Mouse (Mus musculus) megakaryocyte, embryonic 14.5 days (primary cell): ENCODE data around the gene Creg1. TPM values are rescaled to one million over a fixed set of nuclear protein-coding genes. Genes with fewer than 3 reads are reported as not detected.
"Not testable (repeated sequence)": the region's sequence is repeated elsewhere in the genome, so short reads cannot be mapped to it uniquely, and the experiment has no call there.

Experiments used
- H3K27me3 ChIP-seq: replicated peaks from 2 replicates; pipeline ENCODE3; 2012; ENCODE audit warnings: inconsistent platforms
- H3K36me3 ChIP-seq: replicated peaks from 2 replicates; pipeline ENCODE3; 2012; ENCODE audit warnings: low read length, inconsistent platforms, mixed read lengths
- H3K4me1 ChIP-seq: 2 replicates; pipeline ENCODE4 v1.6.1; 2012; ENCODE audit warnings: inconsistent platforms
- H3K4me3 ChIP-seq: replicated peaks from 2 replicates; pipeline ENCODE3; 2012; ENCODE audit warnings: moderate library complexity, mild to moderate bottlenecking, inconsistent platforms
- H3K9me3 ChIP-seq: 2 replicates; pipeline ENCODE4 v1.6.1; 2012; ENCODE audit warnings: inconsistent platforms
- FLI1 ChIP-seq: IDR thresholded peaks from 2 replicates; pipeline ENCODE4 v1.6.1; 2012; ENCODE audit warnings: low read length, inconsistent platforms, mixed read lengths
- GATA1 ChIP-seq: IDR thresholded peaks from 3 replicates; pipeline ENCODE4 v1.6.1; 2012; ENCODE audit warnings: mixed read lengths, low read length, inconsistent platforms, borderline replicate concordance
- polyA plus RNA-seq: library from polyadenylated mRNA; stranded (reverse); fragments of >175 nt; gene quantifications from 2 replicates; pipeline ENCODE4 v1.2.3, GENCODE M21; 2012; ENCODE audit warnings: low replicate concordance; ENCODE audit not compliant: insufficient read depth

Creg1 gene
- polyA plus RNA-seq, 1 experiment, result 254 TPM

GRCm38 (mm10) chr1:165748053-165748452 lies 15.5 kb upstream of the Creg1 start:
- H3K4me3 ChIP-seq, result no peak overlapping the region
- H3K27me3 ChIP-seq, result peaks cover 27% of the 10 kb centered on the region
- TF ChIP-seq GATA1, result no peak
- no peak for TF ChIP-seq FLI1
- peaks cover 10% of the 10 kb centered on the region for H3K4me1 ChIP-seq
- no peaks in the 10 kb centered on the region for H3K9me3 ChIP-seq
- no peaks in the 10 kb centered on the region for H3K36me3 ChIP-seq

- Histone ChIP-seq H3K9me3 (peaks cover 6% of the 10 kb centered on the region), H3K36me3 (no peaks in the 10 kb centered on the region), H3K4me3 (no peak overlapping the region), H3K4me1 (peaks cover 10% of the 10 kb centered on the region), H3K27me3 (peaks cover 36% of the 10 kb centered on the region)
- TF ChIP-seq GATA1, result no peak
- TF ChIP-seq FLI1, result no peak
Measured at GRCm38 (mm10) chr1:165751142-165751541, 12.4 kb upstream of the Creg1 start.

- Histone ChIP-seq H3K27me3 (peaks cover 36% of the 10 kb centered on the region), H3K4me3 (no peak overlapping the region), H3K36me3 (no peaks in the 10 kb centered on the region), H3K4me1 (peaks cover 10% of the 10 kb centered on the region), H3K9me3 (peaks cover 6% of the 10 kb centered on the region)
- TF ChIP-seq GATA1, result no peak
- no peak for TF ChIP-seq FLI1
Measured at GRCm38 (mm10) chr1:165751838-165752237, 11.7 kb upstream of the Creg1 start.

- H3K9me3 ChIP-seq, result peaks cover 6% of the 10 kb centered on the region
- H3K27me3 ChIP-seq, result peaks cover 32% of the 10 kb centered on the region
- peaks cover 10% of the 10 kb centered on the region for H3K4me1 ChIP-seq
- TF ChIP-seq FLI1 (no peak), GATA1 (no peak)
- H3K36me3 ChIP-seq, result no peaks in the 10 kb centered on the region
- no peak overlapping the region for H3K4me3 ChIP-seq
Measured at GRCm38 (mm10) chr1:165754205-165754604, 9.3 kb upstream of the Creg1 start.

- no peak for TF ChIP-seq GATA1
- TF ChIP-seq FLI1, result no peak
- peaks cover 25% of the 10 kb centered on the region for H3K27me3 ChIP-seq
- peaks cover 10% of the 10 kb centered on the region for H3K4me1 ChIP-seq
- H3K36me3 ChIP-seq, result no peaks in the 10 kb centered on the region
- H3K4me3 ChIP-seq, result no peak overlapping the region
- H3K9me3 ChIP-seq, result peaks cover 6% of the 10 kb centered on the region
Measured at GRCm38 (mm10) chr1:165755194-165755593, 8.4 kb upstream of the Creg1 start.

GRCm38 (mm10) chr1:165761522-165762305 lies 1.8 kb upstream of the Creg1 start:
- peaks cover 54% of the 10 kb centered on the region for H3K4me1 ChIP-seq
- peaks cover 6% of the 10 kb centered on the region for H3K27me3 ChIP-seq
- no peak for TF ChIP-seq GATA1
- no peak for TF ChIP-seq FLI1
- H3K4me3 ChIP-seq, result no peak overlapping the region
- peaks cover 19% of the 10 kb centered on the region for H3K36me3 ChIP-seq
- no peaks in the 10 kb centered on the region for H3K9me3 ChIP-seq

- peaks cover 61% of the 10 kb centered on the region for H3K4me1 ChIP-seq
- not testable (repeated sequence) for H3K27me3 ChIP-seq, H3K4me3 ChIP-seq, H3K9me3 ChIP-seq
- H3K36me3 ChIP-seq, result peaks cover 23% of the 10 kb centered on the region
Measured at GRCm38 (mm10) chr1:165762498-165762897, 1.0 kb upstream of the Creg1 start.

- peaks cover 67% of the 10 kb centered on the region for H3K4me1 ChIP-seq
- peaks cover 2% of the 10 kb centered on the region for H3K27me3 ChIP-seq
- TF ChIP-seq FLI1 (no peak), GATA1 (no peak)
- H3K4me3 ChIP-seq, result peak overlapping the region; percentile 93
- peaks cover 23% of the 10 kb centered on the region for H3K36me3 ChIP-seq
- H3K9me3 ChIP-seq, result no peaks in the 10 kb centered on the region
Measured at GRCm38 (mm10) chr1:165762914-165763634, 472 bp upstream of the Creg1 start.

GRCm38 (mm10) chr1:165764571-165764970 lies 1.0 kb downstream of the Creg1 start:
- Histone ChIP-seq H3K4me3 (peak overlapping the region; percentile 93), H3K36me3 (peaks cover 28% of the 10 kb centered on the region), H3K4me1 (peaks cover 82% of the 10 kb centered on the region), H3K27me3 (peaks cover 2% of the 10 kb centered on the region), H3K9me3 (no peaks in the 10 kb centered on the region)
- TF ChIP-seq GATA1, result no peak
- no peak for TF ChIP-seq FLI1

GRCm38 (mm10) chr1:165765041-165765440 lies 1.5 kb downstream of the Creg1 start:
- no peaks in the 10 kb centered on the region for H3K9me3 ChIP-seq
- H3K27me3 ChIP-seq, result peaks cover 2% of the 10 kb centered on the region
- TF ChIP-seq FLI1, result no peak
- H3K4me3 ChIP-seq, result peak overlapping the region; percentile 93
- peaks cover 87% of the 10 kb centered on the region for H3K4me1 ChIP-seq
- H3K36me3 ChIP-seq, result peaks cover 33% of the 10 kb centered on the region
